Mouse (Mus musculus) heart, embryonic 15.5 days (tissue): ENCODE results near the gene Slk. TPM values are rescaled to one million over a fixed set of nuclear protein-coding genes. Genes with fewer than 3 reads are reported as not detected.
A peak's percentile ranks its signal among the peaks of the same experiment; 100 is the strongest.

Experiments used
- ATAC-seq: fragments of 200-750 bp; cut with Nextera tagmentation; replicated peaks from 2 replicates; pipeline ENCODE4 v1.8.0; 2017; ENCODE audit warnings: low read depth, moderate TSS enrichment; ENCODE audit not compliant: insufficient number of reproducible peaks, insufficient read depth, low FRiP score
- H3K27ac ChIP-seq: fragments of 300-500 bp; sonication (generic); 2 replicates; pipeline ENCODE4 v1.5.1; 2015; ENCODE audit warnings: mild to moderate bottlenecking, inconsistent platforms
- H3K27me3 ChIP-seq: fragments of 300-500 bp; sonication (generic); 2 replicates; pipeline ENCODE4 v1.6.1; 2015; ENCODE audit warnings: inconsistent platforms
- H3K36me3 ChIP-seq: fragments of 300-500 bp; sonication (generic); 2 replicates; pipeline ENCODE4 v1.6.1; 2015; ENCODE audit warnings: mild to moderate bottlenecking, inconsistent platforms
- H3K4me1 ChIP-seq: fragments of 300-500 bp; sonication (generic); replicated peaks from 2 replicates; pipeline ENCODE4 v1.6.1; 2015; ENCODE audit warnings: inconsistent platforms
- H3K4me2 ChIP-seq: fragments of 300-500 bp; sonication (generic); 2 replicates; pipeline ENCODE4 v1.6.1; 2015; ENCODE audit warnings: inconsistent platforms, mild to moderate bottlenecking, moderate library complexity
- H3K4me3 ChIP-seq: fragments of 300-500 bp; sonication (generic); 2 replicates; pipeline ENCODE4 v1.5.1; 2015; ENCODE audit warnings: mild to moderate bottlenecking, inconsistent platforms
- H3K9ac ChIP-seq: fragments of 300-500 bp; sonication (generic); 2 replicates; pipeline ENCODE4 v1.6.1; 2015; ENCODE audit warnings: mild to moderate bottlenecking, inconsistent platforms
- H3K9me3 ChIP-seq: fragments of 300-500 bp; sonication (generic); replicated peaks from 2 replicates; pipeline ENCODE4 v1.6.1; 2016; ENCODE audit warnings: inconsistent platforms
- WGBS: fragments of 180-500 bp; shearing (Covaris S2); methylation state at CpG from one replicate; pipeline ENCODE4 v1.1.7; 2015; ENCODE audit warnings: mixed read lengths; 5-methylcytosine and 5-hydroxymethylcytosine counted together
- polyA plus RNA-seq: library from polyadenylated mRNA; unstranded; fragments of >200 nt; fragmentation: Nextera tagmentation; extraction: Ambion mirVana; gene quantifications from 2 replicates; pipeline ENCODE4 v1.2.1, GENCODE M21; 2015

The Slk gene
- polyA plus RNA-seq, 1 experiment from 2014 or later = 14.2 TPM

DNA sequence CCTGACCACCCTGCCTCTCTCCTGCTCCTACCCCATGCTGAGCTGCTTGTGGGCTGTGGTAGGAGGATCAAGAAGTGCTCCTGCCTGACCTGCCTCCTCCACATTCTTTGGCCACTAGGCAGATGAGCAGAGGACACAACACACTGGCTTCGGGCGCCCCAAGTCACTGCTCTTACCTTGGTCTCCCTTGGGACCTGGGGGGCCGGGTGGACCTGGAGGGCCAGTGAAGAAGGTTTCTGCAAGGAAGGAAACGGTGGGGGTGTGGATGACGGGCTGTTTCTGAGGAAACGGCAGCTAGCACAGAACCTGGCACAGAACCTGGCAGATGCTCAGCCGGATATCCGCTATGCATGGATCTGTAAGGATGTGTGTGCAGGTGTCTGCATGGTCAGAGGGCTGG is 73.7 kb downstream of the Slk start:
- Histone ChIP-seq H3K4me1 (peaks cover 5% of the 10 kb centered on the region; the same call in 1 of the 2 replicates), H3K36me3 (no peaks in the 10 kb centered on the region), H3K27ac (no peak overlapping the region), H3K4me2 (no peak overlapping the region), H3K27me3 (no peaks in the 10 kb centered on the region), H3K4me3 (no peak overlapping the region), H3K9ac (no peak overlapping the region), H3K9me3 (no peaks in the 10 kb centered on the region)
- ATAC-seq = no peak
- 84% methylated on average over 8 of the region's 8 CpGs for WGBS

GRCm38 (mm10) chr19:47654896-47655295 is 75.4 kb downstream of the Slk start:
- H3K4me3 ChIP-seq = no peak overlapping the region
- no peak for ATAC-seq
- H3K27ac ChIP-seq = no peak overlapping the region
- H3K9me3 ChIP-seq = no peaks in the 10 kb centered on the region
- no peak overlapping the region for H3K9ac ChIP-seq
- WGBS = 53% methylated on average over 11 of the region's 11 CpGs
- H3K4me2 ChIP-seq = no peak overlapping the region
- peaks cover 11% of the 10 kb centered on the region for H3K4me1 ChIP-seq
- no peaks in the 10 kb centered on the region for H3K36me3 ChIP-seq
- no peaks in the 10 kb centered on the region for H3K27me3 ChIP-seq

DNA sequence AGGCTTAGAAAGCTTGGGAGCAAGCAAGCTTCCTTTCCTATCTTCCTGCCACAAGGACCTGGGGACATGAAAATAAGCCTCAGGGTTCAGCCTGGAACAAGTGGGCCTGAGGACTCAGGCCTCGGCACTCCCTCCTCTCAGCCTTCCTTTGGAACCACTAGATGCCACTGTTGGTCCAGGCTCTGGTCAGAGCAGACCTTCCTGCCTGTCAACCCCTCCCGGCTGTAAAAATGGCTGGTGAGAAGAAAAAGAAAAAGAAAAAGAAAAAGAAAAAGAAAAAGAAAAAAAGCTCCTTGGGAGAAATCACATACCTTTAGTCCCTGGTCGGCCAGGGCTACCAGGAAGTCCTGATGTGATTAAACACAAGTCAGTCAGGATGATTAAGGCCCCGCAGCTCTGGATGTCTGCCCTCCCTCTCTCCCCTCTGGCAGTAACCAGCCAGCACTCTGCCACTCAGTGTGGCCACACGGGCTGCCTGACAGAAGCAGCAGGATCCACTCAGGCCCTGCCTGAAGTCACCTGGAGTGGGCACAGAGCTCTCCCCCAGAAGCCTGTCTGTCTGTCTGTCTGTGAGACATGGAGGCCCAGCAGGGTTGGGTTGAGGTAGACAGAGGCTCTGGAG is 79.5 kb downstream of the Slk start:
- WGBS = 16% methylated on average over 5 of the region's 5 CpGs
- Histone ChIP-seq H3K9me3 (no peaks in the 10 kb centered on the region), H3K36me3 (no peaks in the 10 kb centered on the region), H3K27ac (peak overlapping the region; percentile 64), H3K9ac (0 out of 2 replicates have a peak overlapping the region, but pooled peaks have one; percentile 31), H3K4me3 (no peak overlapping the region), H3K4me2 (peak overlapping the region; percentile 32), H3K27me3 (no peaks in the 10 kb centered on the region), H3K4me1 (peaks cover 6% of the 10 kb centered on the region)
- ATAC-seq = peak; percentile 83

DNA sequence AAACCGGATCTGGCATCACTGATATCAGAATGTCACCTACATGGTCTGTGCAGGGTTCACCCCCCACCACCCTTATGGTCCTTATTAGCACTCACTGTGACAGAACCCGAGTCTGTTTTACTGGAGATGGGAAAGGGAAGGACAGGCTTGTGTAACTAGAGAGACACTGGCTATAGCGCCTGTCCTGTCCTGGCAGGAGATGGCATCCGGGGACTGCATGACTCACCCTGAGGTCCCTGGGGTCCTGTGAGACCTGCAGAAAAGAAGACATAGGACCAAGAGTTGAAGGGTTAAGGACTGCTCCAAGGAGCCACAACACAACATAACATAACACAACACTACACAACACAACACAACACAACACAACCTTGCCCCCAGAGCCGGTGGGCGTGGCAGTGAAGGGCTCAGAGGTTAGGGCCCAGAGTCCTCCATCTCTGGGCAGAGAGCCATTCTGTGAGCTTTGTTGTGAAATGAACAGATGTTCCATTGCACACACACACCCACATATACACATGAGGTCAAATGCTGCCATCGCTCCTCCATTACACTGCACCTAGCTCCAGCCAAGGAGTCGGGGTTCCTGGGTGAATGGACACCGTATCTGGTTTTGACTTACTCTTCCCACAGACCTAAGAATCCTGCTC is 80.4 kb downstream of the Slk start:
- no peak overlapping the region for H3K4me3 ChIP-seq
- no peaks in the 10 kb centered on the region for H3K36me3 ChIP-seq
- H3K4me1 ChIP-seq = peaks cover 6% of the 10 kb centered on the region
- WGBS = 76% methylated on average over 9 of the region's 9 CpGs
- H3K9me3 ChIP-seq = no peaks in the 10 kb centered on the region
- no peak overlapping the region for H3K4me2 ChIP-seq
- no peaks in the 10 kb centered on the region for H3K27me3 ChIP-seq
- no peak overlapping the region for H3K9ac ChIP-seq
- ATAC-seq = no peak
- H3K27ac ChIP-seq = no peak overlapping the region; the same call in 1 of the 2 replicates

DNA sequence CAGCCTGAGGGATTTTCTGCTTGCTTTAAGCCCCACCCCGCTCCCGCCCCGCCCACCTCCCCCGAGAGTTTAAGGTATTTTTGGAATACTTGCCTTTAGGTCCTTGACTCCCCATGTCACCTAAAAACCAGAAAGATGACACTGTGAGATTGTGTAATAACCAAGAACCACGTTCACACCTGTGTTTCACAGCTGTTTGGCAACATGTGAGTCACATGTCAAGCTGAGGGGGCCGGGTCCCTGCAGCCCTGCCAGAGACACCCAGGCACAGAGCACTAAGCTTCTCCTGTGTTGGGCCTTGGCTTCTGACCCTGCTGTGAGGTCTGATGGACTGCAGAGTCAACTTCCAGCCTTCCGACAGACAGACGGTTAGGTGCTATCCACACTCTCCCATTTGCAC is 88.1 kb downstream of the Slk start:
- no peak overlapping the region for H3K4me2 ChIP-seq
- ATAC-seq = no peak
- H3K4me3 ChIP-seq = no peak overlapping the region
- H3K27me3 ChIP-seq = no peaks in the 10 kb centered on the region
- H3K9me3 ChIP-seq = no peaks in the 10 kb centered on the region
- WGBS = 51% methylated on average over 8 of the region's 8 CpGs
- H3K4me1 ChIP-seq = peaks cover 5% of the 10 kb centered on the region
- H3K9ac ChIP-seq = no peak overlapping the region
- no peaks in the 10 kb centered on the region for H3K36me3 ChIP-seq
- no peak overlapping the region for H3K27ac ChIP-seq

GRCm38 (mm10) chr19:47668399-47668798 is 88.9 kb downstream of the Slk start:
- H3K4me3 ChIP-seq = no peak overlapping the region
- no peaks in the 10 kb centered on the region for H3K9me3 ChIP-seq
- H3K27ac ChIP-seq = no peak overlapping the region
- peaks cover 5% of the 10 kb centered on the region for H3K4me1 ChIP-seq
- WGBS = 68% methylated on average over 9 of the region's 9 CpGs
- H3K4me2 ChIP-seq = no peak overlapping the region
- no peak for ATAC-seq
- no peaks in the 10 kb centered on the region for H3K36me3 ChIP-seq
- no peaks in the 10 kb centered on the region for H3K27me3 ChIP-seq
- no peak overlapping the region for H3K9ac ChIP-seq

GRCm38 (mm10) chr19:47674419-47674818 is 94.9 kb downstream of the Slk start:
- 49% methylated on average over 8 of the region's 8 CpGs for WGBS
- no peak for ATAC-seq
- H3K27ac ChIP-seq = no peak overlapping the region

GRCm38 (mm10) chr19:47678675-47679074 is 99.2 kb downstream of the Slk start:
- H3K36me3 ChIP-seq = no peaks in the 10 kb centered on the region
- H3K4me3 ChIP-seq = no peak overlapping the region
- WGBS = 63% methylated on average over 12 of the region's 12 CpGs

More at GRCm38 (mm10) chr19:47674419-47674818, 94.9 kb downstream of the Slk start:
- H3K27me3 ChIP-seq = no peaks in the 10 kb centered on the region
- no peak overlapping the region for H3K4me3 ChIP-seq
- no peaks in the 10 kb centered on the region for H3K9me3 ChIP-seq
- no peak overlapping the region for H3K4me2 ChIP-seq
- peaks cover 5% of the 10 kb centered on the region for H3K4me1 ChIP-seq
- H3K9ac ChIP-seq = no peak overlapping the region
- H3K36me3 ChIP-seq = no peaks in the 10 kb centered on the region

GRCm38 (mm10) chr19:47689592-47689991 is 110.1 kb downstream of the Slk start:
- peaks cover 3% of the 10 kb centered on the region; the same call in 1 of the 2 replicates for H3K27me3 ChIP-seq
- ATAC-seq = no peak
- no peak overlapping the region for H3K4me2 ChIP-seq
- no peak overlapping the region for H3K27ac ChIP-seq
- no peaks in the 10 kb centered on the region for H3K4me1 ChIP-seq
- no peak overlapping the region for H3K9ac ChIP-seq
- H3K36me3 ChIP-seq = no peaks in the 10 kb centered on the region
- H3K9me3 ChIP-seq = no peaks in the 10 kb centered on the region
- H3K4me3 ChIP-seq = no peak overlapping the region
- WGBS = 62% methylated on average over 7 of the region's 7 CpGs

More at GRCm38 (mm10) chr19:47678675-47679074, 99.2 kb downstream of the Slk start:
- Histone ChIP-seq H3K4me2 (no peak overlapping the region), H3K4me1 (peaks cover 4% of the 10 kb centered on the region; the same call in 1 of the 2 replicates), H3K27ac (no peak overlapping the region), H3K9me3 (no peaks in the 10 kb centered on the region), H3K9ac (no peak overlapping the region), H3K27me3 (no peaks in the 10 kb centered on the region)
- ATAC-seq = no peak

DNA sequence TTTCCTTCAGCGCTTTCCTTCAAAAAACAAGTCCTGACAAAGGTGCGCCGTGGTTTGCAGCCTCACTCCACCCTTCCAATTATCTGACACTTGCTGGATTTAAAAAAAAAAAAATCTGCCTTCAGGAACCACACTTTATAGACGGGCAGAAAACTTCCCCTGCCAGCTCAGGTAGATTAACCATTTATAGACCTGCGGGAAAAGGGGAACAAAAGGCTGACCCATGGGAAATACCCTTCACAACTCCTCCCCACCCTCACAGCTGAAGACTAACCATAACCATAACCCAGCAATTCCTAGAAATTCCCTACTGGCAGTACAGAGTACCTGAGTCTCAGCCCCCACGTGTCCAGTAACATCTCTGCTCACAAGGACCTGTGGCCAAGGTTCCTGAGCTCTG is 112.5 kb downstream of the Slk start, which contains the start of gene Col17a1:
Gene Col17a1, minus strand, starts transcription at position 101 of the 400 bp plus-strand sequence.
- Histone ChIP-seq H3K4me3 (no peak within 1 kb of the TSS), H3K36me3 (no peaks in the 10 kb centered on the region), H3K9me3 (no peaks in the 10 kb centered on the region), H3K27me3 (peaks cover 3% of the 10 kb centered on the region; the same call in 1 of the 2 replicates), H3K27ac (no peak within 1 kb of the TSS), H3K9ac (no peak within 1 kb of the TSS), H3K4me2 (no peak within 1 kb of the TSS), H3K4me1 (no peaks in the 10 kb centered on the region)
- ATAC-seq = no peak
- WGBS = 66% methylated on average over 6 of the region's 6 CpGs
